Mouse (Mus musculus): ENCODE measurements around the gene Lrch3. TPM values are rescaled to one million over a fixed set of nuclear protein-coding genes. Genes with fewer than 3 reads are reported as not detected.

The Lrch3 gene
- total RNA-seq, 2 experiments from 2014 or later, result 14.1 to 16.0 TPM

GRCm38 (mm10) chr16:32953806-32954205 is 39.9 kb downstream of the Lrch3 start:
- Histone ChIP-seq H3K27ac (peak overlapping the region; percentile 49; the same call in 1 of the 2 replicates), H3K4me3 (no peak overlapping the region)
- DNase-seq, result no peak
- no peak for TF ChIP-seq CTCF (IDR thresholded peaks at IDR 0.05)
- intact Hi-C loops (cut with DNase I), result no loop called here

- Histone ChIP-seq H3K4me3 (no peak overlapping the region), H3K27ac (peak overlapping the region; percentile 49; the same call in 1 of the 2 replicates)
Measured at GRCm38 (mm10) chr16:32954304-32954703, 40.4 kb downstream of the Lrch3 start.

GRCm38 (mm10) chr16:32956889-32957288 is 43.0 kb downstream of the Lrch3 start:
- no peak for TF ChIP-seq CTCF (IDR thresholded peaks at IDR 0.05)
- no peak for DNase-seq
- Histone ChIP-seq H3K4me3 (no peak overlapping the region), H3K27ac (no peak overlapping the region)
- intact Hi-C loops (cut with DNase I), result loop anchor here (5.0 kb wide), 1 partner anchor 45 kb away; the partner anchor contains the start of gene Lrch3

More at GRCm38 (mm10) chr16:32954304-32954703, 40.4 kb downstream of the Lrch3 start:
- no peak for TF ChIP-seq CTCF (IDR thresholded peaks at IDR 0.05)
- intact Hi-C loops (cut with DNase I), result no loop called here
- DNase-seq, result no peak

DNA sequence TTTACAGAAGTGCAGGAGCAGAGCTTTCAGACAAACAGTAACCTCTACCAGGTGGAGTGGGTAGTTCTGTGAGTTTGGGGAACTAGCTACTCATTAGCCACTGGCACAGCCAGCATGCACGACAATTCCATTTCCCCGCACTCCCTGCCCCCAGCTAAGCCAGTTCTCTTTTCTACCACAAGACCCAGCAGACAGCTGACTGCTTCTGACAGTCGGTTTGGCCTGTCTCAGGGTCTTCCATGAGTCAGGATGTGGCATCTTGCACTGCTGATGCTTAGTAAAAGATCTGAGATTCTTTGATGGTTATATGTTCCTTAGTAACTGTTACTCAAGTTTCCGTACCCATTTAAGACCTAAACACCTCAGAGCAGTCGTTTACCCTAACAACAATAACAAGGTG is 58.6 kb downstream of the Lrch3 start:
- intact Hi-C loops (cut with DNase I), result no loop called here
- no peak for DNase-seq
- Histone ChIP-seq H3K4me3 (no peak overlapping the region), H3K27ac (no peak overlapping the region)
- no peak for TF ChIP-seq CTCF (IDR thresholded peaks at IDR 0.05)

DNA sequence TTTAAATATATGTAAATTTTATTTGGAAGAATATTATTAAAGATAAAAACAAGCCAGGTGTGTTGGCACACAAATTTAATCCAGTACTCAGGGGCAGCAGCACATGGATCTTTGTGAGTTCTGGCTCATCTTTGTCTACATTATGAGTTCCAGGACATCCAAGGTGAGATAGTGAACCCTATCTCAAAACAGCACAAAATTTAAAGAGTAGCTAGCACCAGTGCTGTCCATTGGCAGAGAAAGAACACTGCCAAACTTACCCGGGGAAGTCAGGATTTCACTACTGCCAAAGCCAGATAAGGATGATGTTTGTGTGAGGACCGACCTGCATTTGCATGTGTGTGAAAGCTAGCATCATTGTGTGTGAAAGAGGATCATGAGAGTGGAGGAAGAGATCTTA is 59.1 kb downstream of the Lrch3 start:
- no peak for TF ChIP-seq CTCF (IDR thresholded peaks at IDR 0.05)

DNA sequence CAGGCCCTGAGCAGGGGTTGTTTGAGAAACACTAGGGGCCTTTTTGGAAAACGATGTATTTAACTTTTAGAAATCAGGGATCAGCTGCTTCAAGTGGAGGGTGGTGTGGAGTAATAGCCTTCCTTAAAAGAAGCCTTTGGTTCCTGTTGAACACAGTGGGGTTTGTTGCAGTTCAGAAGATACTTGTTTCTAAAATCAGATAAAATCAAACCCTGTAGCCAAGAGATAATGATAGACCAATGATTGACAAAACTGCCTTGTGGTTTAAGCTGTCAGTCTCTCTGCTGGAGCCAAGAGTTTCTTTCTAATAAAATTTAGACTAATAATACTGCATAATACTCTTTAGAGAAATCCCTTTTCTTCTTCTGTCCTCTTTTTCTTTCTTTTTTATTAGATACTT is 66.3 kb downstream of the Lrch3 start:
- no peak for DNase-seq
- no peak overlapping the region for H3K27ac ChIP-seq
- H3K4me3 ChIP-seq, result no peak overlapping the region
- TF ChIP-seq CTCF (IDR thresholded peaks at IDR 0.05), result no peak
- intact Hi-C loops (cut with DNase I), result no loop called here

More for the DNA sequence above, 59.1 kb downstream of the Lrch3 start:
- no peak overlapping the region for H3K27ac ChIP-seq
- H3K4me3 ChIP-seq, result no peak overlapping the region
- intact Hi-C loops (cut with DNase I), result no loop called here
- DNase-seq, result no peak

DNA sequence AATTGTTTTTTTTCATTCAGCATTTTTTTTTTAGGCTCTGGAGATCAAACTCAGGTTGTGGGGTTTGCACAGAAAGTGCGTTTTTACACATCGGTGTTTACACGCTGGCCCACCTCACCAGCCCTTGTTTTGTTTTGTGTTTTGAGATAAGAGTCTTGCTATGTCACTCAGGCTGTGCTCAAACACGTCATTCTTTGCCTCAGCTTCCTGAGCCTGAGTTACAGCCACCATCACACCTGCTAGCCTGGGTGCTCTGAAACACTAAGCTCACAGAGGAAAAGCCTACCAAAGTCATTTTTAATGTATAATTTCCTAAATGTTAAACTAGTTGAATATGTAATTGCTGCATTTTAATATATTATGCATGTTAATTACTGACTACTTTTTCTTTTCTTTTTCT is 67.5 kb downstream of the Lrch3 start:
- DNase-seq, result no peak
- intact Hi-C loops (cut with DNase I), result no loop called here
- Histone ChIP-seq H3K4me3 (no peak overlapping the region), H3K27ac (no peak overlapping the region)
- no peak for TF ChIP-seq CTCF (IDR thresholded peaks at IDR 0.05)

- no peak for DNase-seq
- no peak overlapping the region for H3K4me3 ChIP-seq
- intact Hi-C loops (cut with DNase I), result no loop called here
- TF ChIP-seq CTCF (IDR thresholded peaks at IDR 0.05), result no peak
- H3K27ac ChIP-seq, result no peak overlapping the region
Measured at GRCm38 (mm10) chr16:32984631-32985030, 70.7 kb downstream of the Lrch3 start.

GRCm38 (mm10) chr16:32992158-32992557 is 78.3 kb downstream of the Lrch3 start:
- Histone ChIP-seq H3K4me3 (no peak overlapping the region), H3K27ac (no peak overlapping the region)
- no peak for TF ChIP-seq CTCF (IDR thresholded peaks at IDR 0.05)
- intact Hi-C loops (cut with DNase I), result no loop called here
- DNase-seq, result no peak

GRCm38 (mm10) chr16:33005216-33005615 is 91.3 kb downstream of the Lrch3 start:
- intact Hi-C loops (cut with DNase I), result no loop called here
- TF ChIP-seq CTCF (IDR thresholded peaks at IDR 0.05), result no peak
- peak; percentile 39 for DNase-seq
- Histone ChIP-seq H3K27ac (no peak overlapping the region), H3K4me3 (no peak overlapping the region)

DNA sequence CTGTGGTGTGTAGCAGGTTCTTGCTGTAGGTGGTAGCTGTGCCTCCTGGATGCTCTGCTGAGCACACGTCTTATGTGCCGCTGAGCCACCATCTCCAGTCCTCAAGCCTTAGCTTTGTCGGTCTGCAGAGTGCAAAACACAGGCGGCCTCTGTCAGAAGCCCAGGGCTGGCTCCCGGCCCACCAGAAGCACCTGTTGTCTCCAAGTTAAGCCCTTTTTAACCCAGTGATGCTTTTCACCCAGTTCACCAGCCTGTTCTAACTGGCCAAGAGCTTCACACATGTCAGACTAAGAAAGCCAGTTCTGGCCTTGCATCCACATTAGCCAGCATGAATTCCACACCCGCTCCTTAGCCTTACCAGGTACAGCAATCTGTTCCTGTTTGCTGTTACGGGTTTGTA is 93.0 kb downstream of the Lrch3 start:
- no peak overlapping the region for H3K4me3 ChIP-seq
- H3K27ac ChIP-seq, result no peak overlapping the region
- peak; percentile 34 for DNase-seq
- intact Hi-C loops (cut with DNase I), result no loop called here
- TF ChIP-seq CTCF (IDR thresholded peaks at IDR 0.05), result no peak

DNA sequence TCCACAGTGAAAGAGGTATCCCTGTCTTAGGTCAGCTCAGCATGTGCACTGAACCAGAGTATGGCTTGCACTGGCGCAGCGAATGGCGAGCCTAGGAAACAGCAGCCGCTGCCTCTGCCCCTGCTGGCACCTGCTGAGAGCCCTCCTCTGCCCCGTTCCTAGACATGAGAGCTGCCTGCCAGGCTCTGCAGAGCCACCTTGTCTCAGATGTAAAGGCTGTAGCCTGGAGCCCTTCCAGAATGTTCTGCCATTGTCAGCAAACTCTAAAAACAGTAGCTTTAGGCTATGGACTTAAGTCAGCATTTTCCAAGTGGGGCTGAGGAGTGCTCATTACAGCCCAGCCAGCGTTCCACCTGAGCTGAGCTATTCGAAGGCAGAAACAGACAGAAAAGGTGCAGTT is 93.5 kb downstream of the Lrch3 start:
- Histone ChIP-seq H3K4me3 (no peak overlapping the region), H3K27ac (no peak overlapping the region)
- intact Hi-C loops (cut with DNase I), result no loop called here
- peak; percentile 44 for DNase-seq
- no peak for TF ChIP-seq CTCF (IDR thresholded peaks at IDR 0.05)

- H3K27ac ChIP-seq, result no peak overlapping the region
- intact Hi-C loops (cut with DNase I), result no loop called here
- TF ChIP-seq CTCF (IDR thresholded peaks at IDR 0.05), result no peak
Measured at GRCm38 (mm10) chr16:33010166-33010565, 96.3 kb downstream of the Lrch3 start.

DNA sequence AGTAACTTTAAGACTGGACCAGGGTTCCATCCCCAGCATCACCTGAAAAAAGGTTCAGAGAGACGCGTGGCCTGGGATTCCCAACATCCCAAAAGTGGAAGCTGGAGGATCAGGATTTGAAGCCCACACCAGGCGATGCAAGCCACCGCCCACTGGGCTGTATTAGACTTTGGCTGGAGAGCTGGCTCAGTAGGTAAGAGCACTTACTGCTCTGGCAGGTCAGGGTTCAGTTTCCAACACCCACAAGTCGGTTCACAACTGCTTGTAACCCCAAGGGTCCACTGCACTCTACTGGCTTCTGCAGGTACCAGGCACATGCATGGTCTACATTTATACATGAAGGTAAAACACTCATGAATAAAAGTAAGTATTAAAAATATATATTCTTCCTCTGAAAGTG is 99.9 kb downstream of the Lrch3 start:
- DNase-seq, result no peak
- no peak for TF ChIP-seq CTCF (IDR thresholded peaks at IDR 0.05)
- H3K4me3 ChIP-seq, result no peak overlapping the region
- H3K27ac ChIP-seq, result no peak overlapping the region
- intact Hi-C loops (cut with DNase I), result no loop called here

More at GRCm38 (mm10) chr16:33010166-33010565, 96.3 kb downstream of the Lrch3 start:
- DNase-seq, result no peak
- H3K4me3 ChIP-seq, result no peak overlapping the region
